Mouse (Mus musculus): ENCODE data around the gene Etv6.

The Etv6 gene

GRCm38 (mm10) chr6:134142700-134143099, 107.2 kb downstream of the Etv6 start:
- DNase-seq (ENCODE audit: low spot score in 2 of 2), result no peak

DNA sequence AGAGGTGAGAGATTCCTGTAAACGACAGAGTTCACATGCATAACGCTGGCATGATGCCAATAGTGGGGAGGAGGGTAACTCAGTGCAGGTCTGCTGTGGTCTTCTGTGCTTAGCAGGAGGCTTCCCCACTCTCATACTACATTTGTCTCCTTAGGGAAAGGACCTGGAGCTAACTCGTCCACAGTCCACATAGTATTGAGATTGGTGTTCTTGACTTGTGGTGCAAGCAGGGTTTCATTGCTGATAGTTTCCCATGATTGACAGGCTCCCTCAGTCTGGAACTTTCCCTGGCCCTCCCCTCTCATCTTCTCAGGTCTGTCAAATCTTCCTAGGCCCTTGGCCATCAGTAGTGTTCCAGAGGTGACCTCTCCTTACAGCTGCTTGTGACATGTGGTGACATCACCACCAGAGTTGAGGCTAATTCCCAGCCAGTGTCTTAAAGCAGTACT, 108.2 kb downstream of the Etv6 start:
- no peak for DNase-seq (ENCODE audit: low spot score in 2 of 2)

DNA sequence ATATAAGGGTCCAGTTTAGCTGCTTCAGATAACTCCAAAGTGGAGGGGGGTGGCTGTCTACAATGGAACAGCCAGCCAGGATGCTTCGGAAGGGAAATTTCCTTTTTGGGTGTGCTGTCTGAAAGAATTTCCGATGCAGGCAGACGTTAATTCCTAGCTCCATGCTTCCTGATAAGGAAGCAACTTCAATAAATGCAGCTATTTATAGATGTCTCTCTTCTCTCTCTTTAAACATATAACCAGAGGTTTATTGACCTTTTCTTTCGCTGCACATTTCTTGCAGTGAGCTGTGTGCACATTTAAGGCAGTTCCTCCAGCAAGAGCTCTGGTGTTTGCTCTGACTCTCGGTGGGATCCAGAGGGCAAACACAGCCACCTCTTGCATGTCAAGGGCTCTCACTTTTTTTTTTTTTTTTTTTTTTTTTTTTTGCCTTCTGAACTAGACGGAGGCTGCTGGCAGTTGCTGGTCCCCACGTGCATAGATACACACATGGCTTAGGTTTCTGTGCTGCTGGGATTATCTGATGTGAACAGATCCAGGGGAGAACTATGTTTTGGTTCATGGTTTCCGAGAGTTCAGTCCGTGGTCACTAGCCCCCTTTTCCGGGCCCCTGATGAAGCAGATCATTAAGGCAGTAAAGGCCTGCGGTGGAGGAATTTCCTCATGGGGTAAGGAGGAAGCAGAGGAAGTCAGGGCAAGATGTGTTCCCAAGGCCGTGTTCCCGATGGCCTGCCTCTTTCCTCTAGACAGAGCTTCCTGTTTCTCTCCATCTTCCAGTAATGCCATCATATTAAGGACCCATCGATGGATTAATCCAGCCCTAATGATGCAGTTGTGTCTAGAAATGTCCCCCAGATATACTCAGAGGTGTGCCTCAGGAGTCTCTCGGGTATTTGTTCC, 109.0 kb downstream of the Etv6 start:
- no peak for DNase-seq (ENCODE audit: low spot score in 2 of 2)

DNA sequence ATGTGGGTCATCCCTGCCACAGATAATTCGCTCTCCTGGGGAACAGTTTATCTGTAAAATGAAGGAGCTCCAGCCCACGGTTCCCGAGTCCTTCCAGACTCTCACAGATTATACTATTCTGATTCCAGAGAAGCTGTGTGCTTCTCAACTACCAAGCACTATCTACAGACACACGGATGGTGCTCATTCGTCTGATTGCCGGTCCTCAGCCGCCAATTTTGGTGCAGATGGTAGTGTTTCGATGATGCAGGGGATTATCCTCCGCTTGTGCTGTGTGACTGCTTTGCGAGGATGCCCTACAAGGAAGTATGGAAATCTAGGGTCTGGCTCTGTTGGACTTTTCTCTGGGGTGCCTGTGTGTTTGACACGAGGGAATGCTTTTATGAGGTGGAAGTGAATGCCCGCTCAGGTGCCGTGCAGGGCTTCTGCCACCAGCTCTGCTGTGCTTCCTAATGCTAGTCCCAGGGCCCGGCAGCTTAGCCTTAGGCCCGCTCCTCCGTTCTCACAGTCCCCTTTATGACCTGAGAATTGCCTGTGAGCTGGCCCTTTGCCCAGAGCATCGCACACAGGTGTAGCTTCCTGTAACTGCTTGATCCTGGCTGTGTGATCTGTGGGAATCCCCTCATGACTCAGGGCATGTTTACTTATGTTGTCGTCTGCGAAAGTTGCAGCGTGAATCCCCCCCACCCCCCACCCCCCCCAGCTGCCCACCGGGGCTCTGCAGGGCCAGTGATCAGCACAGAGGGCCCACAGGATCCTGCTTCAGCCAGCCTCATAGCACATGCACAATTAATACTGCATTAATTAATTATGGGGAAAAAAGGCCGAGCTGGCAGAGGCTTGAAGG, 112.3 kb downstream of the Etv6 start:
- DNase-seq (ENCODE audit: low spot score in 2 of 2), result no peak

DNA sequence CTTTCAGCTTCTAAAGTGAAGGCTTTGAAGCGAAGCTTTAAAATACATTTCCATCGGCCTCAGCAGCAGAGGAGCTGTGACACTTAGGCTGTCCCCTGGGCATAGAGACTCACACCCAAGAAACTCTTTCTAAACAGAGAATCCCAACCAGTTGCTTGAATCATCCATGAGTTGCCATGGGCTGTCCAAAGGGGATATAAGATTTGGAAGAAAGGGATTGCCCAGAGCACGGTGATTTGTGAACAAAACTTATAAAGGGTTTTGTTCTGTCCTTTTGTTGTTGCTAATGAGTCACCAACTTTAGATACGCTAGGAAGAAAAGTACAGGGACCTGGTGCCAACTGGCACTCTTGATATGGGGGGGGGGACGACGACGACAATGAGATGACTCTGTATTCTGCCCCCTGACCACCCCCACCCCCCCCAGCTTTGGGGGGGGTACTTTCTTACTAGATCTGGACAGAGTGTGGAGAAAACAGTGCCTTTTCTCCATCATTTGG, 113.0 kb downstream of the Etv6 start:
- DNase-seq (ENCODE audit: low spot score in 2 of 2), result no peak

- no peak for DNase-seq (ENCODE audit: low spot score in 2 of 2)
Observed at GRCm38 (mm10) chr6:134149606-134150005, 114.1 kb downstream of the Etv6 start.

GRCm38 (mm10) chr6:134151022-134151680, 115.7 kb downstream of the Etv6 start:
- no peak for DNase-seq (ENCODE audit: low spot score in 2 of 2)

GRCm38 (mm10) chr6:134151853-134152505, 116.5 kb downstream of the Etv6 start:
- peak in 1 of 2 experiments; percentile 52 for DNase-seq (ENCODE audit: low spot score in 2 of 2)

- no peak for DNase-seq (ENCODE audit: low spot score in 2 of 2)
Observed at GRCm38 (mm10) chr6:134152539-134152938, 117.0 kb downstream of the Etv6 start.

GRCm38 (mm10) chr6:134154746-134155145, 119.2 kb downstream of the Etv6 start:
- DNase-seq (ENCODE audit: low spot score in 2 of 2), result no peak

DNA sequence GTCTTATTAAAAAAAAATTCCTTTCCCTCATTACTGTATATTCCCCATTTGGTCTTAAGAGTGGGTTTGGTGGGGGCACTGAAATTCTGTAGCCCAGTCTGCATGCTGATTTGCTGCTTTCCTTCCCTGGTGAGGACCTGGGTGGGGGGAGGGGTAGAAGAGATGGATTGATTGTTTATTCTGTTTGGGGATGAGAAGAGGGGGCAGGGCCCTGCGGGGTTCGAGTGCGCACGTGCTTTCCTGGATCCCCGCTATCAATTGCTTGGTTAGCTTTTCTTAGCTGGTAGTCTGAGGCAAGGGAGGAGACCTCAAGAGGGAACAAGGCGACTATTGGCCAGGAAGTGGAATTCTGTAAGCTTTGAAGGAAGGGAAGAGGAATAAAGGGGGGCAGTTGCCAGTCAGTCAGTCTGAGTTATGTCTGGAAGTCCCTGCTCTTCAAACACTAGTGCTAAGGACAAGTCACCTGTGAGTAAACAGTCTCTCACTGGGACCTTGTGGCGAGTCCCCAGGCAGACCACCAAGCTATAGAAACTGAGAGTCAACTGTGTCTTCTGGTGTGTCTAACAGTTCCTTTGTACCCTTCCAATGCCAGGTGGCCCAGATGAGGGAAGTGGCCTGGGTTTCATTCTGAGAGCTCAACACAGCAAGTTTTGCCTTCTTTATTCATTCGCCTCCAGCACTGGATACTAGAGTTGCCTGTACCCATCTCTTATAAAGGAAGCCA, 120.6 kb downstream of the Etv6 start:
- DNase-seq (ENCODE audit: low spot score in 2 of 2), result no peak

GRCm38 (mm10) chr6:134157533-134158115, 122.1 kb downstream of the Etv6 start:
- no peak for DNase-seq (ENCODE audit: low spot score in 2 of 2)

DNA sequence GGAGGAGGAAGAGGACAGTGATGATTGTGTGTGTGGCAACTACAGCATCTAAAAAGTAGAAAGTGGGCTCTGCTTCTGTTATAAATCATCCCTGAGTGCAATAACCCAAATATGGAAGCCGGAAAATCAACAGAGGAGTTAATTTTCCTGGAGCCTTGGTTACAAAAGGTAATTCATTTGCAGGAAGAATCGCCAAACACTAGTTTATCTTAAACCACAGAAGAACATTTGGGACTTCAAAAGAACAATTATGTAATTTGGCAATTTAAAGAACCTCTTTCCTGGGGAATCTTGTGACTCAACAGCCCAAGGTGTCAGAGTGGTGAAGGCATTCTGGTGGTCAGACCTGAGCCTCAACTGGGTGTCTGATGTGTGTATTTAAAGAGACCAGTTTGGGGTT, 122.7 kb downstream of the Etv6 start:
- no peak for DNase-seq (ENCODE audit: low spot score in 2 of 2)

DNA sequence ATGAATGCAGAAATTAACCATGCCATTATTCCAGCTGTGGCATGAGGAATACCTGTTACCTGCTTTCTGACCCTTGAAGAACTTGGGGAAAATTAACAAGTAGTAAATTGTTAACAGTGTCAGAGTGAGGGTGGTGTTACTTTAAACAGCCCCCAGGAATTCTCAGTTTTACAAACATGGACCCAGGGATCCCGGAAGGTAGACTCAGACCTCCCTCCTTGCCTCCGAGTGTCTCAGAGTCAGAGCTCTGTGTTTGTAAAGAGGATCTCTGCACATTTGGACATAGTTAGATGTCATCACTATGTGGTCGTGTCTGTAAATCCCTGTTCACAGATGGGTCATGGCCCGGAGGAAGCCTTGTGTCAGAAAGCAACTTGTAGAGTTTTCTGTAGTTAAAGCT, 124.2 kb downstream of the Etv6 start:
- no peak for DNase-seq (ENCODE audit: low spot score in 2 of 2)

DNA sequence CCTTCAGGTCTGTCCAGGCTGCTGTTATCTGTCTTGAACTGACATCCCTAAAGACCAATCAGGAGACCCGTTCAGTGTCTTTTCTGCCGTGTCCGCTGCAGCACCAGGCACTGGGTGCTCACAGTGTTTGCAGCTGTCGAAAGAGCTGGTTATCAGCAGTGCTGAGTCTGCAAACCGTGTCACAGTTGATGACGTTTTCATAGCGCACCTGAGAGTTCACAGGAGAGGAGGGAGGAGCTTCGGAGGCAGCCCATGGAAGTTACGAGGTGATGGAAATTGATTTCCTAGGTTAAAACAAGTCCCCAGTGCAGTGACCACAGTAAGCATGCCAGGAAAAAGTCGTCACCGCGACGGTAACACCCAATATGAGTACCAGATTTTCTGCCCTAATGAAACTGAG, 125.5 kb downstream of the Etv6 start:
- DNase-seq (ENCODE audit: low spot score in 2 of 2), result no peak

GRCm38 (mm10) chr6:134163346-134163745, 127.8 kb downstream of the Etv6 start:
- no peak for DNase-seq (ENCODE audit: low spot score in 2 of 2)

- no peak for DNase-seq (ENCODE audit: low spot score in 2 of 2)
Observed at GRCm38 (mm10) chr6:134164356-134164755, 128.9 kb downstream of the Etv6 start.

- no peak for DNase-seq (ENCODE audit: low spot score in 2 of 2)
Observed at GRCm38 (mm10) chr6:134165012-134165411, 129.5 kb downstream of the Etv6 start.

- DNase-seq (ENCODE audit: low spot score in 2 of 2), result no peak
Observed at GRCm38 (mm10) chr6:134167963-134168362, 132.5 kb downstream of the Etv6 start.

- DNase-seq (ENCODE audit: low spot score in 2 of 2), result no peak
Observed at GRCm38 (mm10) chr6:134168799-134169198, 133.3 kb downstream of the Etv6 start.
